Mouse (Mus musculus): ENCODE measurements around the gene Trabd2b.

DNA sequence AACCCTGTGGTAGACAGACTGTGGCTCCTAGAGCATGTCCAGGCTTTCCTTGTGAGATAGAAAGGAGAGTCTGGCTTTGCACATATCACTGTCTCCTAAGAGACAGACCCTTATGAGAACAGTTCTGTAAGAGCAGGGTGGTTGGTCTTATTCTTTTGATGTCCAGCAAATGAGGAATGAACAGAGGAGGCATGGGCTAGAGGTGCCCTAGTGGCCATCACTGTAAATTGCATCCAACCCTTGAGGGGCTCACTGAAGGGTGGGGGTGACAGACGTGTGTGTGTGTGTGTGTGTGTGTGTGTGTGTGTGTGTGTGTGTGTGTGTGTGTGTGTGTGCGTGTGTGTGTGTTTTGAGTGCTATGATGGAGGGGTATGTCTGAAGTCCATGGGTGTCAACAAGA, 32.2 kb downstream of the Trabd2b start:
- TF ChIP-seq CTCF (IDR thresholded peaks at IDR 0.05; ENCODE audit: insufficient read depth, low read length): no peak
- TF ChIP-seq POLR2A (IDR thresholded peaks at IDR 0.05; ENCODE audit: borderline replicate concordance, extremely low read depth, low read depth, low read length): no peak
